Mouse (Mus musculus) forebrain, embryonic 14.5 days (tissue): ENCODE results near the gene AL732309.1. TPM values are rescaled to one million over a fixed set of nuclear protein-coding genes. Genes with fewer than 3 reads are reported as not detected.
A peak's percentile ranks its signal among the peaks of the same experiment; 100 is the strongest.

Experiments used
- ATAC-seq: fragments of 200-750 bp; cut with Nextera tagmentation; 2 replicates; pipeline ENCODE4 v1.8.0; 2017; ENCODE audit warnings: mild to moderate bottlenecking, moderate library complexity
- DNase-seq: peaks from one replicate; pipeline ENCODE4 v3.0.0-alpha.2; 2015; ENCODE audit warnings: low spot score
- H3K27ac ChIP-seq: fragments of 300-500 bp; sonication (generic); 2 replicates; pipeline ENCODE4 v1.5.1; 2014; ENCODE audit warnings: low read depth, mild to moderate bottlenecking, control low read depth, low read length, moderate library complexity
- H3K27me3 ChIP-seq: fragments of 300-500 bp; sonication (generic); replicated peaks from 2 replicates; pipeline ENCODE4 v1.6.1; 2014; ENCODE audit warnings: low read length, control low read depth, mixed read lengths; ENCODE audit not compliant: control insufficient read depth, insufficient read depth
- H3K36me3 ChIP-seq: fragments of 300-500 bp; sonication (generic); 2 replicates; pipeline ENCODE4 v1.6.1; 2014; ENCODE audit warnings: low read length, control low read depth; ENCODE audit not compliant: control insufficient read depth, insufficient read depth
- H3K4me1 ChIP-seq: fragments of 300-500 bp; sonication (generic); 2 replicates; pipeline ENCODE4 v1.6.1; 2014; ENCODE audit warnings: antibody characterized with exemption, low read length, control low read depth; ENCODE audit not compliant: control insufficient read depth, insufficient read depth
- H3K4me2 ChIP-seq: fragments of 300-500 bp; sonication (generic); 2 replicates; pipeline ENCODE4 v1.6.1; 2014; ENCODE audit warnings: mild to moderate bottlenecking, control low read depth, low read length
- H3K4me3 ChIP-seq: fragments of 300-500 bp; sonication (generic); 2 replicates; pipeline ENCODE4 v1.5.1; 2014; ENCODE audit warnings: low read depth, low read length, control low read depth
- H3K9ac ChIP-seq: fragments of 300-500 bp; sonication (generic); 2 replicates; pipeline ENCODE4 v1.6.1; 2014; ENCODE audit warnings: mild to moderate bottlenecking, low read length, control low read depth, moderate library complexity
- H3K9me3 ChIP-seq: fragments of 300-500 bp; sonication (generic); replicated peaks from 2 replicates; pipeline ENCODE4 v1.6.1; 2016; ENCODE audit warnings: low read length, control low read depth, mixed read lengths; ENCODE audit not compliant: control insufficient read depth
- WGBS: fragments of 180-500 bp; shearing (Covaris S2); extraction: QIAGEN DNeasy Blood & Tissue Kit; methylation state at CpG from one replicate; pipeline ENCODE4 v1.1.7; 2014; 5-methylcytosine and 5-hydroxymethylcytosine counted together
- polyA plus RNA-seq: library from polyadenylated mRNA; unstranded; fragments of >200 nt; fragmentation: Nextera tagmentation; extraction: Ambion mirVana; gene quantifications from 2 replicates; pipeline ENCODE4 v1.2.1, GENCODE M21; 2014

Gene AL732309.1
- 4.7 and 6.0 TPM in 2 replicates for polyA plus RNA-seq

- no peaks in the 10 kb centered on the region for H3K27me3 ChIP-seq
Observed at GRCm38 (mm10) chr2:25246183-25247072, at the start of gene AL732309.1. Gene AL732309.1, minus strand, starts transcription at chr2:25246863.

DNA sequence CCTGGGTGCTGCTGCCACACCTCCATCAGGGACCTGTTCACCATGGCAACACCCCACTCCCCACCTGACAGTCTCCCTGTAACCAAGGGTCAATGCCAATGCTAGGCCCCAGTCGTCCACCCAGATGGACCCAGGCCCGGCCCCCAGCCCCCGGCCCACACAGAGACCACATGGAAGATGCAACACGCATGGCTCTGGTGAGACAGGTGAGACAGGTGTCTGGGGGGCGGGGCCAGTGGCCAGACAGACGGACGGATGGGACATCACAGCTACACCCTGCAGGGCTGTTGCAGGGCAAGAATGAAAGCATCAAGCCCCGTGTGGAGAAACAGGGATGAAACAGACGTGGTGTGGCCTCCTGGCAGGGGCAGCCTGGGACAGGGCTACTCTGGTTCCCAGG lies 47.0 kb upstream of the AL732309.1 start:
- Histone ChIP-seq H3K36me3 (no peaks in the 10 kb centered on the region), H3K9me3 (no peaks in the 10 kb centered on the region), H3K27me3 (peaks cover 46% of the 10 kb centered on the region), H3K9ac (no peak overlapping the region), H3K4me3 (no peak overlapping the region), H3K27ac (no peak overlapping the region), H3K4me2 (no peak overlapping the region), H3K4me1 (no peaks in the 10 kb centered on the region)
- WGBS: 78% methylated on average over 9 of the region's 9 CpGs
- ATAC-seq (no peak), DNase-seq (no peak)

More at GRCm38 (mm10) chr2:25246183-25247072, at the start of gene AL732309.1:
- peaks cover 7% of the 10 kb centered on the region for H3K4me1 ChIP-seq
- DNase-seq (no peak), ATAC-seq (no peak)
- H3K9me3 ChIP-seq: no peaks in the 10 kb centered on the region
- H3K4me2 ChIP-seq: no peak within 1 kb of the TSS
- H3K9ac ChIP-seq: no peak within 1 kb of the TSS
- no peak within 1 kb of the TSS for H3K4me3 ChIP-seq
- H3K36me3 ChIP-seq: peaks cover 66% of the 10 kb centered on the region
- WGBS: 90% methylated on average over 10 of the region's 10 CpGs
- H3K27ac ChIP-seq: no peak within 1 kb of the TSS

DNA sequence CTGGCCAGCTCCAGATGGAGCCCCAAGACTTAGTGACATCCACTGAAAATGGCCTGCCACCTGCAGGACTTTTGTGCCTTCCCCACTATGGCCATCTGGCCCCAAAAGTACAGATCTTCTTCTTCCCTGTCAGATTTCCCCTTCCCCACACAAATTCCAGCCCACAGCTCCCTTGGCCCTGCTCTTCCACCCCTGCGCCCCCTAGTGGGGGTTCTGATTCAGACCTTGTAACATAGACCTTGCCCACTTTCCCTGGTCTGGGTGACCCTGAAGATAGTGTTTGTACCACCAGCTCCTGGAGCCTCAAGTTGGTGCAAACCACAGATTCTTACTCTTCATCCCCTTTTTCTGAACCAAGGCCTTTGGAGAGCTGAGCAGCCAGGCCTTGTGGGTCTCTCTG lies 46.2 kb upstream of the AL732309.1 start:
- H3K4me3 ChIP-seq: no peak overlapping the region
- no peaks in the 10 kb centered on the region for H3K4me1 ChIP-seq
- no peak overlapping the region for H3K9ac ChIP-seq
- H3K36me3 ChIP-seq: no peaks in the 10 kb centered on the region
- no peak; the same call in 1 of the 2 replicates for ATAC-seq
- peak; percentile 69 for DNase-seq
- peaks cover 55% of the 10 kb centered on the region for H3K27me3 ChIP-seq
- 0% methylated on average over 1 of the region's 1 CpGs for WGBS
- H3K9me3 ChIP-seq: no peaks in the 10 kb centered on the region
- H3K4me2 ChIP-seq: no peak overlapping the region
- no peak overlapping the region for H3K27ac ChIP-seq

- Histone ChIP-seq H3K27me3 (peaks cover 55% of the 10 kb centered on the region), H3K9me3 (no peaks in the 10 kb centered on the region), H3K4me2 (peak overlapping the region; percentile 38), H3K36me3 (no peaks in the 10 kb centered on the region), H3K4me1 (no peaks in the 10 kb centered on the region), H3K4me3 (peak overlapping the region; percentile 16; the same call in 1 of the 2 replicates), H3K9ac (peak overlapping the region; percentile 41; the same call in 1 of the 2 replicates), H3K27ac (no peak overlapping the region)
- DNase-seq: no peak
- 6% methylated on average over 39 of the region's 43 CpGs for WGBS
- ATAC-seq: peak; percentile 25; the same call in 1 of the 2 replicates
Observed at GRCm38 (mm10) chr2:25292054-25292544, 45.4 kb upstream of the AL732309.1 start.

DNA sequence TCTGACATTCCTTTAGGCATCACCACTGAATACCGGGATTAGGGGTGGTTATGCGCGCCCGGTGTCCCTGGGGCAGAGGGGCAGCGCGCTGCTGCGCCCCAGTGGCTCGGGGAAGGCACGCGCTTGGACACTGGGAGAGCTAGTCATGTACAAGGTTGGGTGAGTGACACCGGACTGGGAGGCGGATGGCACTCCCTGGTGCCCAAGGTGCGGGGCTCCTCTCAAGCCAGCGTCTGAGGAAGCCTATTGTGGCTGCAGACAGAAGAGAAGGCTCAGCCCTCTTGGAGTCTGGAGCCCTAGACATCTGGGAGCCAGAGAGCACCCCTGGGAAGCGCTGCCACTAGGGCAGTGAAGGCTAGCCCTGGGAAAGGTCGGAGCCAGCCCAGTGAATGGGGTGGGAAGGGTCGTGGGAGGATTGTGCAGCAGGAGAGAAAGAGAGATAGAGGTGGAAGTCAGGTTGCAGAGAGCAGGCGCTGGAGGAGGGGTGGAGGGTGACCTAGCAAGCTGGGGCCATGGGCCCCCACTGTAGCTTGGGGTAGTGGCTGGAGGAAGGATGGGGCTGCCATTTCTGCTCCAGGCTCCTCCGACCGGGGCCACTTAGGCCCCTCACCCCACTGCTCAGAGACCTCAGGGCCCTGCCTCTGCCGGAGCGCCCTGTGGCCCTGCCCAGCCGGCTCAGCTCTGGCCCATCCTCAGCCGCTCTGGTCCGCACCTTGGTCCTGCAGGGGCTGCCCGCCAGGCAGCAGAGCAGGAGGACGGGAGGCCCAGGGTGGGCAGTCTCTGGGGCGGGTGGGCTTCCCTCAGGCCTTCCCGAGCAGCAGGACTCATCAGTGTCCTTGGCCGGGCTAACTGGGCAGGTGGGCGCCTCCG lies 44.8 kb upstream of the AL732309.1 start:
- ATAC-seq (no peak), DNase-seq (no peak)
- 4% methylated on average over 32 of the region's 32 CpGs for WGBS
- Histone ChIP-seq H3K4me2 (peak overlapping the region; percentile 42), H3K4me1 (no peaks in the 10 kb centered on the region), H3K4me3 (peak overlapping the region; percentile 20), H3K9me3 (no peaks in the 10 kb centered on the region), H3K9ac (peak overlapping the region; percentile 41; the same call in 1 of the 2 replicates), H3K36me3 (peaks cover under 1% of the 10 kb centered on the region; the same call in 1 of the 2 replicates), H3K27me3 (peaks cover 55% of the 10 kb centered on the region), H3K27ac (no peak overlapping the region)

DNA sequence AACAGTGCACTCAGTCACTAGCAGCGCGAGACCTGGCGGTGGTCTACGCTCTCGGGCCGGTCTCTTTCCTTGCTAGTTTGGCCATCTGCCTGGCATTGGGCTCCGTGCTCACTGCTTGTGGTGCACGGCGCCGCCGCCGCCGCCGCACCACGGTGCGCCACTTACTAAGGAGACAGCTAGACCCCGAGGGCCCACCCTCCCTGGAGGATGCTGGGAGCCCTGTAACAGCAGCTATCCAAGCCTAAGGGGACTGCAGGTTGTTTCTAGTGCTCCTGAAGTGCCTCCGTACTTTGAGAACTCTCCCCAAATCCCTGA lies 44.1 kb upstream of the AL732309.1 start:
- no peaks in the 10 kb centered on the region for H3K9me3 ChIP-seq
- peaks cover 7% of the 10 kb centered on the region for H3K36me3 ChIP-seq
- H3K27ac ChIP-seq: no peak overlapping the region
- no peak overlapping the region for H3K9ac ChIP-seq
- no peaks in the 10 kb centered on the region for H3K4me1 ChIP-seq
- ATAC-seq: no peak; the same call in 1 of the 2 replicates
- H3K4me3 ChIP-seq: peak overlapping the region; percentile 20
- peaks cover 55% of the 10 kb centered on the region for H3K27me3 ChIP-seq
- DNase-seq: peak; percentile 32
- WGBS: 0% methylated on average over 18 of the region's 18 CpGs
- peak overlapping the region; percentile 42 for H3K4me2 ChIP-seq

DNA sequence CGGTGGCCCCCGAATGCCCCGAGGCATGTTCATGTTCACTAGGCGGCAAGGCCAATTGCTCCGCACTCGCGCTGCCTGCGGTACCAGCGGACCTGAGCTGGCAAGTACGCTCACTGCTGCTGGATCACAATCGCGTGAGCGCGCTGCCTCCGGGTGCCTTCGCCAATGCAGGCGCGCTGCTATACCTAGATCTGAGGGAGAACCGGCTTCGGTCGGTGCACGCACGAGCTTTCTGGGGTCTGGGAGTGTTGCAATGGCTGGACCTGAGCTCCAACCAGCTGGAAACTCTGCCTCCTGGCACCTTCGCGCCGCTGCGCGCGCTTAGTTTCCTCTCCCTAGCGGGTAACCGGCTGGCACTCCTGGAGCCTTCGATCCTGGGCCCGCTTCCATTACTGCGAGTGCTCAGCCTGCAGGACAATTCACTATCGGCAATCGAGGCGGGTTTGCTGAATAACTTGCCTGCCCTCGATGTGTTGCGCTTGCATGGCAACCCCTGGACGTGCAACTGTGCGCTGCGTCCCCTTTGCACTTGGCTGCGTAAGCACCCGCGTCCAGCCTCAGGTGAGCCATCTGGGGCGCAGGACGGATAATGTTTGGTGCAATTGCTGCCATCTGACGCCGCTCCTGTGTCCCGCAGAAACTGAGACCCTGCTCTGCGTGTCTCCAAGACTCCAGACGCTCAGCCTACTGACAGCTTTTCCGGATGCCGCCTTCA lies 43.6 kb upstream of the AL732309.1 start:
- ATAC-seq: no peak; the same call in 1 of the 2 replicates
- peak; percentile 46 for DNase-seq
- peak overlapping the region; percentile 20 for H3K4me3 ChIP-seq
- H3K4me1 ChIP-seq: no peaks in the 10 kb centered on the region
- H3K27ac ChIP-seq: no peak overlapping the region
- H3K4me2 ChIP-seq: peak overlapping the region; percentile 42
- no peaks in the 10 kb centered on the region for H3K9me3 ChIP-seq
- peaks cover 55% of the 10 kb centered on the region for H3K27me3 ChIP-seq
- H3K36me3 ChIP-seq: peaks cover 12% of the 10 kb centered on the region
- 2% methylated on average over 54 of the region's 54 CpGs for WGBS
- H3K9ac ChIP-seq: 0 out of 2 replicates have a peak overlapping the region, but pooled peaks have one; percentile 35

GRCm38 (mm10) chr2:25289651-25290050 lies 43.0 kb upstream of the AL732309.1 start, which contains the start of gene Lrrc26:
Gene Lrrc26, plus strand, starts transcription at chr2:25289915.
- Histone ChIP-seq H3K27ac (no peak within 1 kb of the TSS), H3K4me2 (peak within 1 kb of the TSS; percentile 42), H3K9ac (0 out of 2 replicates have a peak within 1 kb of the TSS, but pooled peaks have one; percentile 35), H3K27me3 (peaks cover 55% of the 10 kb centered on the region), H3K4me3 (peak within 1 kb of the TSS; percentile 20), H3K36me3 (peaks cover 18% of the 10 kb centered on the region), H3K9me3 (no peaks in the 10 kb centered on the region), H3K4me1 (no peaks in the 10 kb centered on the region)
- 5% methylated on average over 11 of the region's 11 CpGs for WGBS
- DNase-seq: peak; percentile 38
- ATAC-seq: no peak
